Mouse (Mus musculus) midbrain, embryonic 16.5 days (tissue): Measurements from ENCODE around the gene Lsm3. TPM values are rescaled to one million over a fixed set of nuclear protein-coding genes. Genes with fewer than 3 reads are reported as not detected.

ENCODE experiments used
- ATAC-seq: fragments of 200-750 bp; cut with Nextera tagmentation; 2 replicates; pipeline ENCODE4 v1.8.0; 2017; ENCODE audit warnings: moderate TSS enrichment
- H3K27ac ChIP-seq: fragments of 300-500 bp; sonication (generic); 2 replicates; pipeline ENCODE4 v1.5.1; 2014; ENCODE audit warnings: mild to moderate bottlenecking, low read length, mixed read lengths
- H3K27me3 ChIP-seq: fragments of 300-500 bp; sonication (generic); 2 replicates; pipeline ENCODE4 v1.6.1; 2014; ENCODE audit warnings: low read depth, low read length, mixed read lengths; ENCODE audit not compliant: control insufficient read depth, insufficient read depth
- H3K36me3 ChIP-seq: fragments of 300-500 bp; sonication (generic); 2 replicates; pipeline ENCODE4 v1.6.1; 2014; ENCODE audit warnings: mild to moderate bottlenecking, low read length, moderate library complexity, mixed read lengths; ENCODE audit not compliant: control insufficient read depth, insufficient read depth
- H3K4me1 ChIP-seq: fragments of 300-500 bp; sonication (generic); 2 replicates; pipeline ENCODE4 v1.6.1; 2014; ENCODE audit warnings: mild to moderate bottlenecking, low read length, mixed read lengths; ENCODE audit not compliant: control insufficient read depth, insufficient read depth
- H3K4me2 ChIP-seq: fragments of 300-500 bp; sonication (generic); 2 replicates; pipeline ENCODE4 v1.6.1; 2014; ENCODE audit warnings: mild to moderate bottlenecking, low read length, mixed read lengths
- H3K4me3 ChIP-seq: fragments of 300-500 bp; sonication (generic); 2 replicates; pipeline ENCODE4 v1.5.1; 2014; ENCODE audit warnings: low read depth, mild to moderate bottlenecking, low read length, moderate library complexity, mixed read lengths
- H3K9ac ChIP-seq: fragments of 300-500 bp; sonication (generic); 2 replicates; pipeline ENCODE4 v1.6.1; 2014; ENCODE audit warnings: low read depth, low read length, mixed read lengths
- H3K9me3 ChIP-seq: fragments of 300-500 bp; sonication (generic); replicated peaks from 2 replicates; pipeline ENCODE4 v1.6.1; 2014; ENCODE audit warnings: mild to moderate bottlenecking, low read length, mixed read lengths; ENCODE audit not compliant: control insufficient read depth, poor library complexity, severe bottlenecking
- WGBS: fragments of 180-500 bp; shearing (Covaris S2); extraction: QIAGEN DNeasy Blood & Tissue Kit; methylation state at CpG from one replicate; pipeline ENCODE4 v1.1.7; 2014; 5-methylcytosine and 5-hydroxymethylcytosine counted together
- polyA plus RNA-seq: library from polyadenylated mRNA; unstranded; fragments of >200 nt; fragmentation: Nextera tagmentation; extraction: Ambion mirVana; gene quantifications from 2 replicates; pipeline ENCODE4 v1.2.1, GENCODE M21; 2015

The Lsm3 gene
- polyA plus RNA-seq, 1 experiment from 2014 or later: 135 TPM

- no peaks in the 10 kb centered on the region for H3K4me1 ChIP-seq
- H3K9me3 ChIP-seq: no peaks in the 10 kb centered on the region
- no peak overlapping the region for H3K9ac ChIP-seq
- 91% methylated on average over 11 of the region's 11 CpGs for WGBS
- no peaks in the 10 kb centered on the region for H3K27me3 ChIP-seq
- ATAC-seq: no peak
- H3K27ac ChIP-seq: no peak overlapping the region
- no peaks in the 10 kb centered on the region for H3K36me3 ChIP-seq
- no peak overlapping the region for H3K4me2 ChIP-seq
- H3K4me3 ChIP-seq: no peak overlapping the region
Measured at GRCm38 (mm10) chr6:91536047-91536765, 20.5 kb downstream of the Lsm3 start.

- H3K27ac ChIP-seq: no peak overlapping the region
- H3K4me1 ChIP-seq: no peaks in the 10 kb centered on the region
- ATAC-seq: no peak
- 58% methylated on average over 3 of the region's 3 CpGs for WGBS
- H3K27me3 ChIP-seq: no peaks in the 10 kb centered on the region
- no peak overlapping the region for H3K4me2 ChIP-seq
- no peak overlapping the region for H3K9ac ChIP-seq
- no peaks in the 10 kb centered on the region for H3K9me3 ChIP-seq
- H3K36me3 ChIP-seq: no peaks in the 10 kb centered on the region
- no peak overlapping the region for H3K4me3 ChIP-seq
Measured at GRCm38 (mm10) chr6:91541276-91541675, 25.5 kb downstream of the Lsm3 start.

GRCm38 (mm10) chr6:91543056-91543455, 27.3 kb downstream of the Lsm3 start:
- 84% methylated on average over 5 of the region's 5 CpGs for WGBS
- H3K36me3 ChIP-seq: no peaks in the 10 kb centered on the region
- H3K9ac ChIP-seq: no peak overlapping the region
- no peaks in the 10 kb centered on the region for H3K4me1 ChIP-seq
- no peak overlapping the region for H3K4me2 ChIP-seq
- no peak overlapping the region for H3K4me3 ChIP-seq
- no peaks in the 10 kb centered on the region for H3K27me3 ChIP-seq
- H3K9me3 ChIP-seq: no peaks in the 10 kb centered on the region
- ATAC-seq: no peak
- H3K27ac ChIP-seq: no peak overlapping the region

- no peaks in the 10 kb centered on the region for H3K36me3 ChIP-seq
Measured at GRCm38 (mm10) chr6:91546241-91546884, 30.6 kb downstream of the Lsm3 start.

DNA sequence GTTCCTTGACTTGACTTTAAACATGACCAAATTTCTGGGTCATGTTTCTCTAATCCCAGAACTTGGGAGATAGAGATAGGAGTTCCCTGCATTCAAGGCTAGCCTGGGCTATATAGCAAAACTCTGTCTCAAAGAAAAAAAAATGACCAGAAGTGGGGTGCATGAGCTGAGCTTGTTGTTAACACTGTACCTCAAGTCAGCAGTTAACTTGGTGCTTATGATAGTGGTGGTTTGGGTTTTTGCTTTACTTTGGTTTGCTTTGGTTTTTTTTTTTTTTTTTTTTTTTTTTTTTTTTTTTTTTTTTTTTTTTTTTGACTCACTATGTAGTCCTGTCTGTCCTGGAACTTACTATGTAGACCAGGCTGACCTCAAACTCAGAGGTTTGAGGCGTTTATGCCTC, 31.6 kb downstream of the Lsm3 start:
- Histone ChIP-seq H3K4me1 (no peaks in the 10 kb centered on the region), H3K4me2 (no peak overlapping the region), H3K9ac (no peak overlapping the region), H3K9me3 (no peaks in the 10 kb centered on the region), H3K27ac (no peak overlapping the region), H3K27me3 (no peaks in the 10 kb centered on the region), H3K4me3 (no peak overlapping the region), H3K36me3 (no peaks in the 10 kb centered on the region)
- WGBS: 68% methylated on average over 1 of the region's 1 CpGs
- ATAC-seq: no peak

More at GRCm38 (mm10) chr6:91546241-91546884, 30.6 kb downstream of the Lsm3 start:
- no peaks in the 10 kb centered on the region for H3K9me3 ChIP-seq
- 77% methylated on average over 9 of the region's 9 CpGs for WGBS
- no peak for ATAC-seq
- no peak overlapping the region for H3K4me2 ChIP-seq
- H3K27ac ChIP-seq: no peak overlapping the region
- no peak overlapping the region for H3K9ac ChIP-seq
- H3K4me3 ChIP-seq: no peak overlapping the region
- H3K4me1 ChIP-seq: no peaks in the 10 kb centered on the region
- H3K27me3 ChIP-seq: no peaks in the 10 kb centered on the region

GRCm38 (mm10) chr6:91549621-91550020, 33.9 kb downstream of the Lsm3 start:
- no peak for ATAC-seq
- Histone ChIP-seq H3K9ac (no peak overlapping the region), H3K9me3 (no peaks in the 10 kb centered on the region), H3K4me1 (no peaks in the 10 kb centered on the region), H3K27me3 (no peaks in the 10 kb centered on the region), H3K36me3 (no peaks in the 10 kb centered on the region), H3K4me2 (no peak overlapping the region), H3K4me3 (no peak overlapping the region), H3K27ac (no peak overlapping the region)
- WGBS: 83% methylated on average over 5 of the region's 5 CpGs

DNA sequence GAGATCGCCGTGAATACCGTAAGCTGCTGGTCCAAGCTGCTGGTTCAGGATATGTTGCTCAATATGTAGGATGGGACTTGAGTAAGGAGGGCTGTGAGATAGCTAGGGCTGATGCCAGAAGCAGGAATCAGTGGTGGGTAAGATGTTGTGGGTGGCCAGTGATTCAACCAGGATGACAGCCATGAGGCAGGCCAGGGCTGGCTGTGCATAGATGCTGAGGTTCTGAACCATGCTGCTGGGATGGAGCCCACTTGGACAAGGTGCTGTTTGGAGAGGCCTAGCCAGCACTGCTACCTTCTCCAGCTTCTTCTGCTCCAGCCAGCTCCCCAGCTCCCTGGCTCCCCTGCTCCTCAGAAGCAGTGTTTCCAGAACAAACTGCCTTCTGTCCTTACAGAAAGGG, 35.9 kb downstream of the Lsm3 start:
- Histone ChIP-seq H3K27ac (no peak overlapping the region), H3K27me3 (no peaks in the 10 kb centered on the region), H3K36me3 (no peaks in the 10 kb centered on the region), H3K4me3 (no peak overlapping the region), H3K4me1 (no peaks in the 10 kb centered on the region), H3K4me2 (no peak overlapping the region), H3K9ac (no peak overlapping the region), H3K9me3 (no peaks in the 10 kb centered on the region)
- 93% methylated on average over 3 of the region's 3 CpGs for WGBS
- no peak for ATAC-seq

DNA sequence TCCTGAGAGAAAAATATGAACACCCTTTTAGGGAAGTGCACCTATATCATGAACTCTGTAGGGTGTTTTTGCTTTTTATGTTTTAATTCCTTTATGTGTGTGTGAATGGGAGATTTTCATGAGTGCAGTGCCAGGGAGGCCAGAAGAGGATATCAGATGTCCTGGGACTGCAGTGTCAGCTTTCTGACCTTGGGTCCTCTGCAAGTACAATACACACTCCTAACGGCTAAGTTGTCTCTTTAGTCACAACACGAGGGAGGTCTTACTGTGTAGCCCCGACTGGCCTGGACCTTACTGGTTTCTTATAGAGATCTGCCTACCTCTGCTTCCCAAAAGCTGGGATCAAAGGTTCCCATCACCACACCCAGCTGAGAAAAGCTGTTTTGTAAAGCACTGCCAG, 37.0 kb downstream of the Lsm3 start:
- 56% methylated on average over 3 of the region's 3 CpGs for WGBS
- Histone ChIP-seq H3K27me3 (no peaks in the 10 kb centered on the region), H3K9me3 (no peaks in the 10 kb centered on the region), H3K9ac (no peak overlapping the region), H3K27ac (no peak overlapping the region), H3K36me3 (no peaks in the 10 kb centered on the region), H3K4me2 (no peak overlapping the region), H3K4me1 (no peaks in the 10 kb centered on the region), H3K4me3 (no peak overlapping the region)
- ATAC-seq: no peak

DNA sequence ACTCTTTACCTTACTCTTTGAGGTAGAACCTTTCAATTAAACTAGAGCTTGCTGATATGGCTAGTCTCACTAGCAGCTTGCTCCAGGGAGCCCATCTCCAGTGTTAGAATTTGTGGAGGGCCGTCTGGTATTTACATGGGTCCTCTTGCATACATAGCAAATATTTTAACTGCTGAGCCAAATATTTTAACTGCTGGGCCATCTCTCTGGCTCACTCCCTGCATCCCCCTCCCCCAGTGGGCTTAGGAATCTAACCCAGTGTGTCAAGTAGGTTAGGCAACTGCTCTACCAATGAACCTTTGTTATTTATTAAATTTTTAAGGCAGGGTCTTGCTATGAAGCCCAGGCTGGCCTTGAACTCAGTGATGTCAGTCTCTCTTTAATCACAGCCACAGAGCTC, 42.8 kb downstream of the Lsm3 start:
- H3K36me3 ChIP-seq: no peaks in the 10 kb centered on the region
- 56% methylated on average over 1 of the region's 1 CpGs for WGBS
- H3K4me1 ChIP-seq: no peaks in the 10 kb centered on the region
- H3K27ac ChIP-seq: no peak overlapping the region
- no peak overlapping the region for H3K4me3 ChIP-seq
- no peaks in the 10 kb centered on the region for H3K9me3 ChIP-seq
- H3K9ac ChIP-seq: no peak overlapping the region
- H3K27me3 ChIP-seq: no peaks in the 10 kb centered on the region
- H3K4me2 ChIP-seq: no peak overlapping the region
- ATAC-seq: no peak
